Mouse (Mus musculus): ENCODE measurements around the gene Il1rn. TPM values are rescaled to one million over a fixed set of nuclear protein-coding genes. Genes with fewer than 3 reads are reported as not detected.

Gene Il1rn
- not detected in 4 replicates for total RNA-seq (2023)

DNA sequence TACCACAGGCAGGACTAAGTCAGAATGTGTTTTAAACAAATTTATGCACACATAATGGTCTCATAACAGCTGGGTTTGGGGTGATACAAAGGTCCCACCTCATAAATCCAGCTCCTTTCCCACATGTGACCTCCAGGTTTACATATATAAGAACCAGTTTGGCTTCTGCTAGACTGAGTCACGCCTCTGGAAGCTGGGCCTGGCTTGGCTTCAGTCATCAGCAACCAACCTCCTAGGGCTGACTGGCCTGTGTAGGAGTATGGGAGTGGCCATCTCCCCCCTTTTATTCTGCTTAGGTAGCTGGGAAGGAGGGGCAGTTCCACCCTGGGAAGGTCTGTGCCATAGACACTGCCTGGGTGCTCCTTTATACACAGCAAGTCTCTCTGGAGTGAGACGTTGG lies at the start of gene Il1rn:
Gene Il1rn (plus strand): TSS at position 309 of the 400 bp plus-strand sequence.

DNA sequence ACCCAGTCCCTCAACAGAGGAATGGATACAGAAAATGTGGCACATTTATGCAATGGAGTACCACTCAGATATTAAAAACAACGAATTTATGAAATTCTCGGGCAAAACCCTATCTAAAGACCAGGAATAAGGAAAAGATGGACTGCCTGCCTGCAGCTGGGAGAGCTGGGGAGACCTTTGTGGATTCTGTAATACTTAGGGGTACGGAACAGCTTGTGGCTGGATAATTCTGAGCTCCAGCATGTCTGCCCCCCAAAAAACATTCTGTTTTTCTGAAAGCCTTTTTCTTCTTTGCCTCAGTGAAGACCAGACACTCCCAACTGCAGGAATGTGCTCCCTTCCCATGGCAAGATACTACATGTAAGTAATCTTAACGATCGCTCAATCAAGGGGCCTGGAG lies 45.8 kb upstream of the Il1rn start, which contains the start of gene Il1f10:
Gene Il1f10 (plus strand): TSS at position 301 of the 400 bp plus-strand sequence.

DNA sequence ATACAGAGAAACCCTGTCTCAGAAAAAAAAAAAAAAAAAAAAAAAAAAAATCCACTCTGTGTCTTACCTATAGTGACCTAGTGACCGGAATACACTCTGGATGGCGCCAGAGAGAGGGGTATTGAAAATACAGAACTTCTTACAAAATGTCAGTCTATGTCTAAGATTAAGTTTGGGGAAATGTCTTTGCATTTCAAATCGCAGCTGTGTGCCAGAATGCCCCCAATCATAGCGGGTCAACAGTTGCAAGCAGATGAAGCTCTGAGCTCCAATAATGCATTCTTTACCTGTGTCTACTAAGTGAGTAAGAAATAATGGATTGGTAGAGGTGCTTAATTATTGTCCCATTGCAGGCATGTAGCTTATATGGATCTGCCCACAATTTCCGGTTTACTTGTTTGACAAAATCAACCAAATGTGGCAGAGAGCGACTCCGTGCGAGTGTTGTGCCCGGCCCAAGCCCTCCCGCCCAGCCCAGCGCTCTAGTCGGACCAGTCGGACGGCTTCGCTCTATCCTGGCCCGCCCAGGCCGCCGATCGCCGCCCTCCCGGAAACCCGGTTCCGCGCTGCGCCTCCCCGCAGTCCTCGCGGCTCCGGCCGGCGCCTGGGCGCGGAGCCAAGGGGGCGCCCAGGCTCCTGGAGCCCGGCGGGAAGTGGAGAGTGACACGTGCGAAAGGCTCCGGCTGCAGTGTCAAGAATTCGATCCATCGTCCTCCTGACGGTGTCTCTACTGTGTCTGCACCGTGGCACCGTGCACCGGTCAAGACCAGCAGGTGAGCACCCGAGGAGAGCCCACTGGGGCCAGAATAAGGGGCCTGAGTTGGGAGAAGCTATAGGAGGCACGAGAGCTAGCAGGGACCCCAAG lies 30.6 kb downstream of the Il1rn start, which contains the start of gene Psd4:
Gene Psd4 (plus strand): TSS at position 551 of the 865 bp plus-strand sequence.

Other genes starting within 250 kb of the Il1rn start
- not detected in 4 replicates for gene Tbpl2, start 240.3 kb upstream of the Il1rn start, total RNA-seq (2023)
- gene Il1f8, start 183.7 kb upstream of the Il1rn start, total RNA-seq (2023) = not detected in 4 replicates
- gene Il1f9, start 150.4 kb upstream of the Il1rn start, total RNA-seq (2023) = not detected in 4 replicates
- gene Il1f6, start 121.4 kb upstream of the Il1rn start, total RNA-seq (2023) = not detected in 4 replicates
- gene Il1f5, start 59.9 kb upstream of the Il1rn start, total RNA-seq (2023) = not detected in 4 replicates
- gene Il1f10, start 45.7 kb upstream of the Il1rn start, total RNA-seq (2023) = not detected in 4 replicates
- gene Psd4, start 30.7 kb downstream of the Il1rn start, total RNA-seq (2023) = 177 to 191 TPM (median 186 TPM) in 4 replicates
- gene Pax8, start 138.7 kb downstream of the Il1rn start, total RNA-seq (2023) = not detected in 4 replicates